Mouse (Mus musculus) spleen, adult 12 weeks (tissue): ENCODE data around the gene Casp8ap2.

Source experiments
- DNase-seq: peaks from one replicate; pipeline ENCODE4 v3.0.0; 2022; ENCODE audit warnings: low spot score

The Casp8ap2 gene

GRCm38 (mm10) chr4:32615034-32615881 is at the start of gene Casp8ap2:
Casp8ap2 (plus strand) TSS chr4:32615451.
- DNase-seq = peak; percentile 99

- DNase-seq = no peak
These were observed 46.2 kb upstream of the Casp8ap2 start for GRCm38 (mm10) chr4:32569054-32569453.

- DNase-seq = no peak
These were observed 45.0 kb upstream of the Casp8ap2 start for GRCm38 (mm10) chr4:32569995-32570938.

GRCm38 (mm10) chr4:32570939-32571317 is 44.3 kb upstream of the Casp8ap2 start:
- DNase-seq = no peak

- DNase-seq = no peak
These were observed 43.8 kb upstream of the Casp8ap2 start for GRCm38 (mm10) chr4:32571441-32571840.

GRCm38 (mm10) chr4:32572118-32572517 is 43.1 kb upstream of the Casp8ap2 start:
- DNase-seq = no peak

GRCm38 (mm10) chr4:32573586-32573985 is 41.7 kb upstream of the Casp8ap2 start:
- no peak for DNase-seq

GRCm38 (mm10) chr4:32574604-32575003 is 40.6 kb upstream of the Casp8ap2 start:
- no peak for DNase-seq

- DNase-seq = no peak
These were observed 40.1 kb upstream of the Casp8ap2 start for GRCm38 (mm10) chr4:32575165-32575564.

GRCm38 (mm10) chr4:32579850-32580249 is 35.4 kb upstream of the Casp8ap2 start:
- no peak for DNase-seq

- DNase-seq = no peak
These were observed 31.1 kb upstream of the Casp8ap2 start for GRCm38 (mm10) chr4:32584181-32584580.

GRCm38 (mm10) chr4:32586596-32586995 is 28.7 kb upstream of the Casp8ap2 start:
- peak; percentile 40 for DNase-seq

GRCm38 (mm10) chr4:32587543-32587942 is 27.7 kb upstream of the Casp8ap2 start:
- no peak for DNase-seq

- no peak for DNase-seq
These were observed 27.0 kb upstream of the Casp8ap2 start for GRCm38 (mm10) chr4:32588237-32588636.

GRCm38 (mm10) chr4:32601135-32601534 is 14.1 kb upstream of the Casp8ap2 start:
- DNase-seq = no peak

GRCm38 (mm10) chr4:32602660-32603059 is 12.6 kb upstream of the Casp8ap2 start, which contains the start of gene Gja10:
Gja10 (minus strand) TSS chr4:32602760.
- no peak for DNase-seq

GRCm38 (mm10) chr4:32621637-32622036 is 6.4 kb downstream of the Casp8ap2 start:
- no peak for DNase-seq

- DNase-seq = no peak
These were observed 36.4 kb downstream of the Casp8ap2 start for GRCm38 (mm10) chr4:32651669-32652068.

GRCm38 (mm10) chr4:32656146-32656904 is 41.1 kb downstream of the Casp8ap2 start:
- no peak for DNase-seq

GRCm38 (mm10) chr4:32656918-32657662 is 41.8 kb downstream of the Casp8ap2 start, which contains the start of gene Mdn1:
Mdn1 (plus strand) TSS chr4:32657119.
- DNase-seq = peak; percentile 91

- no peak for DNase-seq
These were observed 50.6 kb downstream of the Casp8ap2 start for GRCm38 (mm10) chr4:32665843-32666242.
